Mouse (Mus musculus) kidney, adult 2 months (tissue): ENCODE results near the gene Olfr96. TPM values are rescaled to one million over a fixed set of nuclear protein-coding genes. Genes with fewer than 3 reads are reported as not detected.

Experiments
- DNase-seq: peaks from one replicate; pipeline ENCODE4 v3.0.0; 2021
- H3K27ac ChIP-seq: fragments of 200-500 bp; 2 replicates; pipeline ENCODE4 v1.5.1; 2012; ENCODE audit warnings: low read depth, low read length, control low read depth, inconsistent platforms; ENCODE audit not compliant: insufficient read depth
- H3K27me3 ChIP-seq: fragments of 200-500 bp; replicated peaks from 2 replicates; pipeline ENCODE4 v1.6.1; 2012; ENCODE audit warnings: mild to moderate bottlenecking, moderate library complexity, low read length, inconsistent platforms; ENCODE audit not compliant: control insufficient read depth, insufficient read depth
- H3K36me3 ChIP-seq: fragments of 200-500 bp; 2 replicates; pipeline ENCODE4 v1.6.1; 2012; ENCODE audit warnings: mild to moderate bottlenecking, moderate library complexity, low read length, inconsistent platforms; ENCODE audit not compliant: control insufficient read depth, insufficient read depth
- H3K4me1 ChIP-seq: fragments of 200-500 bp; 2 replicates; pipeline ENCODE4 v1.6.1; 2011; ENCODE audit warnings: low read length; ENCODE audit not compliant: control insufficient read depth, insufficient read depth
- H3K4me3 ChIP-seq: fragments of 200-500 bp; 2 replicates; pipeline ENCODE4 v1.5.1; 2011; ENCODE audit warnings: mild to moderate bottlenecking, low read depth, low read length, control low read depth; ENCODE audit not compliant: insufficient read depth
- CTCF ChIP-seq: fragments of 200-500 bp; conservative IDR thresholded peaks from 2 replicates; pipeline ENCODE4 v1.5.1; 2011; ENCODE audit warnings: low read depth, mild to moderate bottlenecking, control low read depth, low read length, moderate library complexity, mixed read lengths; ENCODE audit not compliant: insufficient read depth, insufficient read length
- POLR2A ChIP-seq: fragments of 200-500 bp; IDR thresholded peaks from one replicate; pipeline ENCODE4 v1.6.1; 2011; ENCODE audit warnings: low read depth, low read length, control low read depth
- WGBS: fragments of 180-500 bp; shearing (Covaris S2); methylation state at CpG from one replicate; pipeline ENCODE4 v1.1.7; 2018; 5-methylcytosine and 5-hydroxymethylcytosine counted together
- polyA plus RNA-seq: library from polyadenylated mRNA; depleted of rRNA; stranded (reverse); fragments of >200 nt; gene quantifications from 2 replicates; pipeline ENCODE4 v1.2.3, GENCODE M21; 2012; rRNA removed

Gene Olfr96
- polyA plus RNA-seq, 1 experiment, result not detected

DNA sequence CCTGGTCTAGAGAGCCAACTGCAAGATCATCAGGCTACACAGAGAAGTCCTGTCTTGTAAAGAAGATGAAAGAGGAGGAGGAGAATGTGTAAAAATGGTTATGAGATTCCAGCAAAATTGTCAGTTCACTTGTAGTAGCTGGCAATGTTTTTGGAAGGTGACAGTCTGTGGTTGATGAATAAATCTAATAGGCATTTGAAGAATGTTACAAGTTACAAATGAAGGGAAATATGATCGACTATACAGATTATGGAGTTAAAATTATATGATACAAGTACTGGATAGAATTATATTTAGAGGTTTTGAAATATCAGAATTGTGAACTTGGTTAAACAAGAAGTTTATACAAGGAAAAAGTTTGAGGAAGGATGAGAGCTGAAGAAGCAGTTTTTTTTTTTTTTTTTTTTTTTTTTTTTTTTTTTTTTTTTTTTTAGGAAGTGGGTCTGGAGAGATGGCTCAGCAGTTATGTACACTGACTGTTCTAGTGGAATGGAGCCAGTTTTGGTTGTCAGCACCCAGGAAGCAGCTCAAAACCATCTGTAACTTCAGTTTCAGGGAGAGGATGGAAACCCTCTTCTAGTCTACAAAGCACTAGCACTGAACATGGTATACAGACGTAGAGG, 55.8 kb downstream of the Olfr96 start:
- TF ChIP-seq CTCF (no peak), POLR2A (no peak)
- Histone ChIP-seq H3K4me1 (no peaks in the 10 kb centered on the region), H3K27ac (no peak overlapping the region), H3K27me3 (no peaks in the 10 kb centered on the region), H3K4me3 (no peak overlapping the region), H3K36me3 (no peaks in the 10 kb centered on the region)
- no peak for DNase-seq
- WGBS, result 78% methylated on average over 2 of the region's 2 CpGs

Other genes starting within 250 kb of the Olfr96 start
- gene 2410137M14Rik, start 238.9 kb upstream of the Olfr96 start, polyA plus RNA-seq, result 0.25 TPM in 1 of 2 replicates, not detected in the other
- 0.03 and 0.08 TPM in 2 replicates for gene H2-M5, start 230.6 kb upstream of the Olfr96 start, polyA plus RNA-seq
- gene Zfp57, start 219.0 kb upstream of the Olfr96 start, polyA plus RNA-seq, result 2.0 and 3.0 TPM in 2 replicates
- gene Mog, start 196.7 kb upstream of the Olfr96 start, polyA plus RNA-seq, result not detected in 2 replicates
- 21.0 TPM in 2 replicates for gene Gabbr1, start 174.2 kb upstream of the Olfr96 start, polyA plus RNA-seq
- gene Olfr90, start 131.6 kb upstream of the Olfr96 start, polyA plus RNA-seq, result not detected in 2 replicates
- not detected in 2 replicates for gene Olfr91, start 121.9 kb upstream of the Olfr96 start, polyA plus RNA-seq
- not detected in 2 replicates for gene Olfr92, start 100.1 kb upstream of the Olfr96 start, polyA plus RNA-seq
- not detected in 2 replicates for gene Olfr93, start 58.7 kb upstream of the Olfr96 start, polyA plus RNA-seq
- gene Ubd, start 26.3 kb upstream of the Olfr96 start, polyA plus RNA-seq, result 0.20 and 1.6 TPM in 2 replicates
- not detected in 2 replicates for gene Olfr94, start 19.2 kb upstream of the Olfr96 start, polyA plus RNA-seq
- not detected in 2 replicates for gene Olfr95, start 7.0 kb upstream of the Olfr96 start, polyA plus RNA-seq
- not detected in 2 replicates for gene Olfr97, start 17.2 kb downstream of the Olfr96 start, polyA plus RNA-seq
- not detected in 2 replicates for gene Olfr98, start 43.6 kb downstream of the Olfr96 start, polyA plus RNA-seq
- gene H2-M3, start 50.1 kb downstream of the Olfr96 start, polyA plus RNA-seq, result 4.0 and 6.0 TPM in 2 replicates
- gene Olfr99, start 63.3 kb downstream of the Olfr96 start, polyA plus RNA-seq, result not detected in 2 replicates
- not detected in 2 replicates for gene Olfr101, start 84.2 kb downstream of the Olfr96 start, polyA plus RNA-seq
- gene Olfr102, start 96.9 kb downstream of the Olfr96 start, polyA plus RNA-seq, result not detected in 2 replicates
- gene Olfr103, start 119.6 kb downstream of the Olfr96 start, polyA plus RNA-seq, result not detected in 2 replicates
- gene Olfr104-ps, start 139.4 kb downstream of the Olfr96 start, polyA plus RNA-seq, result not detected in 2 replicates
- not detected in 2 replicates for gene Olfr105-ps, start 158.9 kb downstream of the Olfr96 start, polyA plus RNA-seq
- gene Olfr106-ps, start 170.2 kb downstream of the Olfr96 start, polyA plus RNA-seq, result not detected in 2 replicates
- gene Olfr107, start 179.1 kb downstream of the Olfr96 start, polyA plus RNA-seq, result not detected in 2 replicates
- not detected in 2 replicates for gene Olfr108, start 225.3 kb downstream of the Olfr96 start, polyA plus RNA-seq
- gene Olfr109, start 238.8 kb downstream of the Olfr96 start, polyA plus RNA-seq, result not detected in 2 replicates